ENCODE assay signal across 8 mouse cellular contexts in genomic region chr19:10277759-10278158, GRCm38 (mm10). TPM values are rescaled to one million over a fixed set of nuclear protein-coding genes. Genes with fewer than 3 reads are reported as not detected.
DNase-seq lines count a peak whose midpoint lies in the region; ATAC-seq and TF ChIP-seq lines count a peak whose summit lies in the region.

No protein-coding gene starts in this region.

- WGBS in spleen, adult 2 months: 52% methylated on average over 5 of the region's 5 CpGs
- WGBS in hindbrain, embryonic 11.5 days: 5% methylated on average over 5 of the region's 5 CpGs
- 43% methylated on average over 5 of the region's 5 CpGs for WGBS in liver, embryonic 11.5 days
- 42% methylated on average over 5 of the region's 5 CpGs for WGBS in stomach, embryonic 15.5 days

- H3K27me3 ChIP-seq in spleen, adult 2 months (ENCODE audit: control insufficient read depth, insufficient read depth, low read length): no peaks in the 10 kb centered on the region
- H3K27me3 ChIP-seq in hindbrain, embryonic 11.5 days (ENCODE audit: control insufficient read depth, insufficient read depth, low read length): peaks cover 41% of the 10 kb centered on the region
- H3K27me3 ChIP-seq in liver, embryonic 11.5 days (replicated peaks; ENCODE audit: control insufficient read depth, insufficient read depth, low read length): no peaks in the 10 kb centered on the region; the same call in 1 of the 2 replicates
- H3K27me3 ChIP-seq in stomach, embryonic 15.5 days (replicated peaks): no peaks in the 10 kb centered on the region

- peak; percentile 60 for ATAC-seq in hindbrain, embryonic 11.5 days (ENCODE audit: low FRiP score)
- 0 out of 2 replicates have a peak, but pooled peaks have one; percentile 55 for ATAC-seq in liver, embryonic 11.5 days (replicated peaks; ENCODE audit: low FRiP score)
- ATAC-seq in stomach, embryonic 15.5 days (ENCODE audit: insufficient read depth, low FRiP score, low read depth): peak; percentile 92
- no peak for ATAC-seq in granulocyte monocyte progenitor cell, adult 5-6 weeks (replicated peaks; ENCODE audit: poor library complexity, severe bottlenecking)

- no peaks in the 10 kb centered on the region for H3K9me3 ChIP-seq in hindbrain, embryonic 11.5 days (ENCODE audit: control insufficient read depth, low read length)
- H3K9me3 ChIP-seq in liver, embryonic 11.5 days (ENCODE audit: control insufficient read depth, low read length): no peaks in the 10 kb centered on the region
- H3K9me3 ChIP-seq in stomach, embryonic 15.5 days: no peaks in the 10 kb centered on the region

- no peak for DNase-seq in spleen, adult 2 months (ENCODE audit: low read depth in 1 of 2, low spot score in 2 of 2)
- no peak for DNase-seq in spleen, postnatal 10 days (ENCODE audit: low spot score in 2 of 2)
- DNase-seq in hindbrain, embryonic 11.5 days (ENCODE audit: low spot score): no peak
- DNase-seq in liver, embryonic 11.5 days (ENCODE audit: low spot score): no peak
- no peak for DNase-seq in gastrocnemius, adult 18-20 months (ENCODE audit: low spot score)
- no peak for DNase-seq in left cerebral cortex, postnatal 36 days (ENCODE audit: low spot score in 2 of 2)

- no peak overlapping the region for H3K9ac ChIP-seq in hindbrain, embryonic 11.5 days (ENCODE audit: low read depth, low read length)
- no peak overlapping the region for H3K9ac ChIP-seq in liver, embryonic 11.5 days (ENCODE audit: low read depth, low read length)
- no peak overlapping the region for H3K9ac ChIP-seq in stomach, embryonic 15.5 days

- no peaks in the 10 kb centered on the region for H3K36me3 ChIP-seq in spleen, adult 2 months (ENCODE audit: control insufficient read depth, insufficient read depth, low read length)
- H3K36me3 ChIP-seq in hindbrain, embryonic 11.5 days (ENCODE audit: control insufficient read depth, insufficient read depth, low read length): no peaks in the 10 kb centered on the region
- no peaks in the 10 kb centered on the region for H3K36me3 ChIP-seq in liver, embryonic 11.5 days (ENCODE audit: control insufficient read depth, insufficient read depth, low read length)
- no peaks in the 10 kb centered on the region for H3K36me3 ChIP-seq in stomach, embryonic 15.5 days

- H3K27ac ChIP-seq in spleen, adult 2 months (ENCODE audit: insufficient read depth, low read length): peak overlapping the region; percentile 47
- H3K27ac ChIP-seq in hindbrain, embryonic 11.5 days (ENCODE audit: low read depth, low read length): no peak overlapping the region
- H3K27ac ChIP-seq in liver, embryonic 11.5 days (ENCODE audit: low read depth, low read length): no peak overlapping the region
- peak overlapping the region; percentile 93 for H3K27ac ChIP-seq in stomach, embryonic 15.5 days

- no peak for TF ChIP-seq CTCF in spleen, adult 2 months (IDR thresholded peaks at IDR 0.05; ENCODE audit: extremely low read depth, insufficient read depth, insufficient read length, insufficient replicate concordance)

- TF ChIP-seq POLR2A in spleen, adult 2 months (IDR thresholded peaks at IDR 0.05; ENCODE audit: low read depth, low read length): no peak

- 0 out of 2 replicates have a peak overlapping the region, but pooled peaks have one; percentile 17 for H3K4me2 ChIP-seq in hindbrain, embryonic 11.5 days (replicated peaks; ENCODE audit: low read depth, low read length)
- 0 out of 2 replicates have a peak overlapping the region, but pooled peaks have one; percentile 8 for H3K4me2 ChIP-seq in liver, embryonic 11.5 days
- H3K4me2 ChIP-seq in stomach, embryonic 15.5 days: peak overlapping the region; percentile 40

- intact Hi-C loops in left cerebral cortex, postnatal 36 days (cut with DNase I): no loop called here

- H3K4me3 ChIP-seq in spleen, adult 2 months (ENCODE audit: extremely low read depth, insufficient read depth, insufficient read length): no peak overlapping the region
- H3K4me3 ChIP-seq in hindbrain, embryonic 11.5 days (ENCODE audit: low read depth, low read length): no peak overlapping the region
- no peak overlapping the region for H3K4me3 ChIP-seq in liver, embryonic 11.5 days (ENCODE audit: low read depth, low read length)
- H3K4me3 ChIP-seq in stomach, embryonic 15.5 days (replicated peaks): no peak overlapping the region

- peaks cover 29% of the 10 kb centered on the region; the same call in 1 of the 2 replicates for H3K4me1 ChIP-seq in spleen, adult 2 months (ENCODE audit: control insufficient read depth, insufficient read depth, insufficient read length)
- peaks cover 14% of the 10 kb centered on the region for H3K4me1 ChIP-seq in hindbrain, embryonic 11.5 days (replicated peaks; ENCODE audit: control insufficient read depth, insufficient read depth, low read length)
- H3K4me1 ChIP-seq in liver, embryonic 11.5 days (replicated peaks; ENCODE audit: control insufficient read depth, insufficient read depth, low read length): peaks cover 10% of the 10 kb centered on the region
- peaks cover 53% of the 10 kb centered on the region for H3K4me1 ChIP-seq in stomach, embryonic 15.5 days

RNA-seq across cellular contexts. Expression of gene Dagla, which starts 26.9 kb away (rescaled TPM):
- 4.4 and 5.5 TPM in 2 replicates for polyA plus RNA-seq in spleen, adult 2 months (2012; rRNA removed)
- polyA plus RNA-seq in hindbrain, embryonic 11.5 days (2014; fragmentation: Nextera tagmentation; extraction: Ambion mirVana): 1.5 and 1.8 TPM in 2 replicates
- 0.77 and 0.82 TPM in 2 replicates for polyA plus RNA-seq in liver, embryonic 11.5 days (2014; fragmentation: Nextera tagmentation; extraction: Ambion mirVana)
- polyA plus RNA-seq in stomach, embryonic 15.5 days (2015; fragmentation: Nextera tagmentation; extraction: Ambion mirVana): 3.3 and 3.7 TPM in 2 replicates
- total RNA-seq in gastrocnemius, adult 18-20 months (2021): 1 to 10 TPM; 8.3 TPM
- 10 to 100 TPM; 92.4 to 94.3 TPM for total RNA-seq in left cerebral cortex, postnatal 36 days (2021)
- total RNA-seq in granulocyte monocyte progenitor cell, adult 5-6 weeks (2014; fragmentation: Nextera tagmentation): 0.26 TPM in 1 of 2 replicates, not detected in the other
- not detected in 2 replicates for total RNA-seq in granulocyte monocyte progenitor cell, adult 5-6 weeks (2017)

RNA-seq across cellular contexts. Expression of gene Myrf, which starts 37.2 kb away (rescaled TPM):
- polyA plus RNA-seq in spleen, adult 2 months (2012; rRNA removed): 2.3 and 3.8 TPM in 2 replicates
- 1.3 and 1.6 TPM in 2 replicates for polyA plus RNA-seq in hindbrain, embryonic 11.5 days (2014; fragmentation: Nextera tagmentation; extraction: Ambion mirVana)
- polyA plus RNA-seq in liver, embryonic 11.5 days (2014; fragmentation: Nextera tagmentation; extraction: Ambion mirVana): 23.8 and 24.1 TPM in 2 replicates
- polyA plus RNA-seq in stomach, embryonic 15.5 days (2015; fragmentation: Nextera tagmentation; extraction: Ambion mirVana): 17.5 and 17.8 TPM in 2 replicates
- not detected for total RNA-seq in gastrocnemius, adult 18-20 months (2021)
- 10 to 100 TPM; 17.1 to 18.9 TPM for total RNA-seq in left cerebral cortex, postnatal 36 days (2021)
- not detected in 2 replicates for total RNA-seq in granulocyte monocyte progenitor cell, adult 5-6 weeks (2014; fragmentation: Nextera tagmentation)
- total RNA-seq in granulocyte monocyte progenitor cell, adult 5-6 weeks (2017): not detected in 2 replicates

Comparison
In these comparisons a context has a peak if more than half of its experiments do, and no peak if none do; other contexts are left out.
1. H3K27ac ChIP-seq: peak in spleen, adult 2 months (single experiment) and stomach, embryonic 15.5 days (single experiment); none in hindbrain, embryonic 11.5 days (single experiment) and liver, embryonic 11.5 days (single experiment).
2. Peak in every context shown above with its lines, with median percentiles within 50 percentile points of each other: H3K4me2 ChIP-seq.